10 mouse cellular contexts compared by ENCODE assay signal in the genomic region with DNA sequence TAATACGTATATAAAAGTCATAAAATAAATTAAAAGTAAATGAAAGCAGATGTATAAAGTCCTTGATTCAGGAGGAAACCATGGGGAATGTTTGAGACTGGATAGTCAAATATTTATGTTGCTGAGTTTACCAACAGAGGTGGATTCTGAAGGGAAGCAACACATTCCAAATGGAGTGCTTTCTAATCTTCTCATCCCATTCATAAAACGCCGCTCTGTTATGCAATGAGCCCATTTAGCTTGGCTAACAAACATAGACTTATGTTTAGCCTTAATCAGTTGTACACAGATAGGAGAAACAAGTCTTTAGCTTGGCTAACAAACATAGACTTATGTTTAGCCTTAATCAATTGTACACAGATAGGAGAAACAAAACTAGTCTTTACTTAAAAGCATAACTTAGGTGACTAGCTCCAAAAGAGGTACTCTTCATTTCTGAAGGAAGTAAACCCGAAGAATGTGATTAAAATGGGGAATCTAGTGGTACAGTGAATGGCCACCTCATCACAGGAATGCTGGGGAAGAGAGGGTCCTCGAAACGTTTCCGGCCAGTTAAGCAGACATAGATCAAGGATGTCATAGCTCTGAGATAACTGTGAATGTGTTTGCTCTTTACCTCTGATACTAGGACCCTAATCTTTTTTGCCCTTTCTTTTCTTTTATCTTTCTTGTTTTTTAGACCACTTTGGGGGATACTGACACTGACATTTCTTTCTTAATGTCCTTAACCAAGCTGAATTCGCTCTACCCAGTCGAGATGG. TPM values are rescaled to one million over a fixed set of nuclear protein-coding genes. Genes with fewer than 3 reads are reported as not detected.
DNase-seq lines count a peak whose midpoint lies in the region; ATAC-seq and TF ChIP-seq lines count a peak whose summit lies in the region.
"Had no signal": no experiment of that assay in that cellular context is flagged by ENCODE, and none has a peak within 500 bp of the region (broad histone marks: within the 10 kb centered on the region; RNA-seq: fewer than 3 reads in every experiment).

No protein-coding gene starts in this region.

- no peaks in the 10 kb centered on the region for H3K36me3 ChIP-seq in lung, embryonic 14.5 days (ENCODE audit: insufficient read depth)
- H3K36me3 ChIP-seq in forebrain, embryonic 12.5 days (replicated peaks), result no peaks in the 10 kb centered on the region
- no peaks in the 10 kb centered on the region for H3K36me3 ChIP-seq in limb, embryonic 13.5 days
- no peaks in the 10 kb centered on the region for H3K36me3 ChIP-seq in stomach, embryonic 15.5 days
- H3K36me3 ChIP-seq: G1E had no signal

- H3K9me3 ChIP-seq in lung, embryonic 14.5 days (ENCODE audit: low read depth, low read length), result no peaks in the 10 kb centered on the region; the same call in 1 of the 2 replicates
- no peaks in the 10 kb centered on the region for H3K9me3 ChIP-seq in forebrain, embryonic 12.5 days
- no peaks in the 10 kb centered on the region for H3K9me3 ChIP-seq in limb, embryonic 13.5 days
- no peaks in the 10 kb centered on the region for H3K9me3 ChIP-seq in stomach, embryonic 15.5 days

- no peak for DNase-seq in lung, embryonic 14.5 days
- DNase-seq in lung, adult 2 months, result no peak
- no peak for DNase-seq in kidney, postnatal 36 days
- no peak for DNase-seq in adrenal gland, adult 2 months

- H3K4me1 ChIP-seq in lung, embryonic 14.5 days (ENCODE audit: insufficient read depth), result 0 out of 2 replicates have a peak, but pooled peaks cover 3% of the 10 kb centered on the region
- peaks cover 2% of the 10 kb centered on the region; the same call in 1 of the 2 replicates for H3K4me1 ChIP-seq in lung, adult 2 months (ENCODE audit: control insufficient read depth, insufficient read depth, low read length)
- H3K4me1 ChIP-seq in forebrain, embryonic 12.5 days, result peaks cover 10% of the 10 kb centered on the region
- H3K4me1 ChIP-seq in limb, embryonic 13.5 days, result peaks cover 8% of the 10 kb centered on the region; the same call in 1 of the 2 replicates
- H3K4me1 ChIP-seq in stomach, embryonic 15.5 days, result no peaks in the 10 kb centered on the region

- H3K9ac ChIP-seq in lung, embryonic 14.5 days, result no peak overlapping the region
- H3K9ac ChIP-seq in forebrain, embryonic 12.5 days, result peak overlapping the region; percentile 66
- no peak overlapping the region for H3K9ac ChIP-seq in limb, embryonic 13.5 days
- no peak overlapping the region for H3K9ac ChIP-seq in stomach, embryonic 15.5 days

- no peak for ATAC-seq in lung, embryonic 14.5 days (ENCODE audit: insufficient read depth)
- ATAC-seq in forebrain, embryonic 12.5 days (ENCODE audit: low FRiP score), result no peak
- no peak for ATAC-seq in limb, embryonic 13.5 days (ENCODE audit: low FRiP score, low read depth)
- no peak for ATAC-seq in stomach, embryonic 15.5 days (ENCODE audit: insufficient read depth, low FRiP score, low read depth)

- TF ChIP-seq POLR2A in lung, adult 2 months (IDR thresholded peaks at IDR 0.05; ENCODE audit: borderline replicate concordance, extremely low read depth, low read depth, low read length), result no peak

- H3K27me3 ChIP-seq in lung, embryonic 14.5 days (ENCODE audit: insufficient read depth, low read length), result no peaks in the 10 kb centered on the region
- no peaks in the 10 kb centered on the region for H3K27me3 ChIP-seq in forebrain, embryonic 12.5 days
- H3K27me3 ChIP-seq in limb, embryonic 13.5 days, result peaks cover 18% of the 10 kb centered on the region
- no peaks in the 10 kb centered on the region for H3K27me3 ChIP-seq in stomach, embryonic 15.5 days (replicated peaks)

- 44% methylated on average over 9 of the region's 9 CpGs for WGBS in lung, embryonic 14.5 days
- WGBS in lung, adult 2 months, result 56% methylated on average over 9 of the region's 9 CpGs
- 53% methylated on average over 9 of the region's 9 CpGs for WGBS in forebrain, embryonic 12.5 days
- 61% methylated on average over 9 of the region's 9 CpGs for WGBS in limb, embryonic 13.5 days
- WGBS in stomach, embryonic 15.5 days, result 50% methylated on average over 9 of the region's 9 CpGs

- H3K4me3 ChIP-seq in lung, embryonic 14.5 days (ENCODE audit: low read depth, low read length), result no peak overlapping the region
- no peak overlapping the region for H3K4me3 ChIP-seq in lung, adult 2 months (replicated peaks; ENCODE audit: extremely low read depth, low read depth, low read length)
- peak overlapping the region; percentile 59 for H3K4me3 ChIP-seq in forebrain, embryonic 12.5 days (replicated peaks)
- H3K4me3 ChIP-seq in limb, embryonic 13.5 days, result no peak overlapping the region
- no peak overlapping the region for H3K4me3 ChIP-seq in stomach, embryonic 15.5 days (replicated peaks)

- no peak for TF ChIP-seq CTCF in lung, embryonic 14.5 days (IDR thresholded peaks at IDR 0.05; ENCODE audit: low read depth)
- TF ChIP-seq CTCF in lung, adult 2 months (IDR thresholded peaks at IDR 0.05; ENCODE audit: insufficient read depth, low read length), result no peak

- H3K4me2 ChIP-seq in lung, embryonic 14.5 days, result peak overlapping the region; percentile 76; the same call in 1 of the 2 replicates
- H3K4me2 ChIP-seq in forebrain, embryonic 12.5 days, result peak overlapping the region; percentile 64
- H3K4me2 ChIP-seq in limb, embryonic 13.5 days (replicated peaks), result 0 out of 2 replicates have a peak overlapping the region, but pooled peaks have one; percentile 79
- H3K4me2 ChIP-seq in stomach, embryonic 15.5 days, result peak overlapping the region; percentile 67; the same call in 1 of the 2 replicates

- no peak overlapping the region for H3K27ac ChIP-seq in lung, embryonic 14.5 days (ENCODE audit: low read depth)
- H3K27ac ChIP-seq in forebrain, embryonic 12.5 days, result peak overlapping the region; percentile 67
- no peak overlapping the region for H3K27ac ChIP-seq in limb, embryonic 13.5 days
- no peak overlapping the region for H3K27ac ChIP-seq in stomach, embryonic 15.5 days

RNA-seq across cellular contexts. Expression of a gene that starts 1.6 kb away (rescaled TPM):
- 1.7 TPM in 2 replicates for polyA plus RNA-seq in lung, embryonic 14.5 days (2014; fragmentation: Nextera tagmentation; extraction: Ambion mirVana)
- polyA plus RNA-seq in lung, adult 2 months (2012; rRNA removed), result 0.26 and 0.28 TPM in 2 replicates
- 43.6 and 44.1 TPM in 2 replicates for polyA plus RNA-seq in forebrain, embryonic 12.5 days (2016; fragmentation: Nextera tagmentation; extraction: Ambion mirVana)
- 0.87 and 1.4 TPM in 2 replicates for polyA plus RNA-seq in limb, embryonic 13.5 days (2015; fragmentation: Nextera tagmentation; extraction: Ambion mirVana)
- polyA plus RNA-seq in stomach, embryonic 15.5 days (2015; fragmentation: Nextera tagmentation; extraction: Ambion mirVana), result 4.7 and 4.8 TPM in 2 replicates
- 10 to 100 TPM; 25.7 to 38.3 TPM for total RNA-seq in adrenal gland, adult 2 months (2021)
- polyA plus RNA-seq in adrenal gland, adult 2 months (2012; rRNA removed), result 1.9 and 2.4 TPM in 2 replicates
- total RNA-seq: gastrocnemius, postnatal 36 days had no signal
- polyA plus RNA-seq: G1E; spleen, adult 2 months had no signal
